Mouse (Mus musculus) midbrain, embryonic 16.5 days (tissue): Measurements from ENCODE around the gene Gm26992. TPM values are rescaled to one million over a fixed set of nuclear protein-coding genes. Genes with fewer than 3 reads are reported as not detected.

Experiments used
- ATAC-seq: fragments of 200-750 bp; cut with Nextera tagmentation; 2 replicates; pipeline ENCODE4 v1.8.0; 2017; ENCODE audit warnings: moderate TSS enrichment
- H3K27ac ChIP-seq: fragments of 300-500 bp; sonication (generic); 2 replicates; pipeline ENCODE4 v1.5.1; 2014; ENCODE audit warnings: mild to moderate bottlenecking, low read length, mixed read lengths
- H3K27me3 ChIP-seq: fragments of 300-500 bp; sonication (generic); 2 replicates; pipeline ENCODE4 v1.6.1; 2014; ENCODE audit warnings: low read depth, low read length, mixed read lengths; ENCODE audit not compliant: control insufficient read depth, insufficient read depth
- H3K36me3 ChIP-seq: fragments of 300-500 bp; sonication (generic); 2 replicates; pipeline ENCODE4 v1.6.1; 2014; ENCODE audit warnings: mild to moderate bottlenecking, low read length, moderate library complexity, mixed read lengths; ENCODE audit not compliant: control insufficient read depth, insufficient read depth
- H3K4me1 ChIP-seq: fragments of 300-500 bp; sonication (generic); 2 replicates; pipeline ENCODE4 v1.6.1; 2014; ENCODE audit warnings: mild to moderate bottlenecking, low read length, mixed read lengths; ENCODE audit not compliant: control insufficient read depth, insufficient read depth
- H3K4me2 ChIP-seq: fragments of 300-500 bp; sonication (generic); 2 replicates; pipeline ENCODE4 v1.6.1; 2014; ENCODE audit warnings: mild to moderate bottlenecking, low read length, mixed read lengths
- H3K4me3 ChIP-seq: fragments of 300-500 bp; sonication (generic); 2 replicates; pipeline ENCODE4 v1.5.1; 2014; ENCODE audit warnings: low read depth, mild to moderate bottlenecking, low read length, moderate library complexity, mixed read lengths
- H3K9ac ChIP-seq: fragments of 300-500 bp; sonication (generic); 2 replicates; pipeline ENCODE4 v1.6.1; 2014; ENCODE audit warnings: low read depth, low read length, mixed read lengths
- H3K9me3 ChIP-seq: fragments of 300-500 bp; sonication (generic); replicated peaks from 2 replicates; pipeline ENCODE4 v1.6.1; 2014; ENCODE audit warnings: mild to moderate bottlenecking, low read length, mixed read lengths; ENCODE audit not compliant: control insufficient read depth, poor library complexity, severe bottlenecking
- WGBS: fragments of 180-500 bp; shearing (Covaris S2); extraction: QIAGEN DNeasy Blood & Tissue Kit; methylation state at CpG from one replicate; pipeline ENCODE4 v1.1.7; 2014; 5-methylcytosine and 5-hydroxymethylcytosine counted together
- polyA plus RNA-seq: library from polyadenylated mRNA; unstranded; fragments of >200 nt; fragmentation: Nextera tagmentation; extraction: Ambion mirVana; gene quantifications from 2 replicates; pipeline ENCODE4 v1.2.1, GENCODE M21; 2015

Gene Gm26992
- polyA plus RNA-seq, 1 experiment from 2014 or later, result not detected

DNA sequence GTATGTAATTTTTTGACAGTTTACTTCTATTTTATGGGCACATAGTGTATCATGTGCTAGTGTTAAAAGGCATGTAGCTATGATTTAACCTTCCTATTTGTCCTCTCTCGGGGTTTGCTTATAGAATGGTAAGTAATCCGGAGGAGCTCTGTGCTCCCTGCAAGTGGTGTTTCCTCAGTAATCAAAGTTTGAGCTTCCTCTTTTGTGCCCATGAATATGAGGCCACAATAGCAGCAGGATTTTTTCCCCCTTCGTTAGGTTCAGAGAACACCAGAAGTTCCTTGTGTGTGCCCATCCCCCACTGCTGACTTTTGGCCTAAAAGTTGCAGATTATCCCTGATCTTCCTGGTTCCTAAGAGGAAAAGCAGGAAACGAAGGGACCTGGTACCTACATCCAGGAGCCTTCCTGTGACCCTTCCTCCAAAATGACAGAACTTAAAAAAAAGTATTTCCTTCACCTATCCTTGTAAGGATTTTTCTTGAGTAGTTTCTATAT lies 99.5 kb downstream of the Gm26992 start:
- no peaks in the 10 kb centered on the region for H3K4me1 ChIP-seq
- H3K9me3 ChIP-seq, result no peaks in the 10 kb centered on the region
- no peaks in the 10 kb centered on the region for H3K36me3 ChIP-seq
- H3K27ac ChIP-seq, result no peak overlapping the region
- no peak overlapping the region for H3K9ac ChIP-seq
- H3K4me3 ChIP-seq, result no peak overlapping the region
- H3K4me2 ChIP-seq, result no peak overlapping the region
- no peak for ATAC-seq
- no peaks in the 10 kb centered on the region for H3K27me3 ChIP-seq
- WGBS, result 59% methylated on average over 4 of the region's 4 CpGs

- no peaks in the 10 kb centered on the region for H3K27me3 ChIP-seq
- H3K27ac ChIP-seq, result peak overlapping the region; percentile 53
- H3K9ac ChIP-seq, result no peak overlapping the region
- peaks cover 12% of the 10 kb centered on the region for H3K4me1 ChIP-seq
- ATAC-seq, result peak; percentile 66
- peak overlapping the region; percentile 16 for H3K4me3 ChIP-seq
- no peaks in the 10 kb centered on the region for H3K9me3 ChIP-seq
- peak overlapping the region; percentile 54 for H3K4me2 ChIP-seq
- WGBS, result 0% methylated on average over 23 of the region's 23 CpGs
- H3K36me3 ChIP-seq, result no peaks in the 10 kb centered on the region
These were observed 107.4 kb downstream of the Gm26992 start for GRCm38 (mm10) chrX:103529185-103529584.

Other genes starting within 250 kb of the Gm26992 start
- 100 and 107 TPM in 2 replicates for gene Nap1l2, start 235.4 kb upstream of the Gm26992 start, polyA plus RNA-seq
- not detected in 2 replicates for gene Cdx4, start 100.6 kb upstream of the Gm26992 start, polyA plus RNA-seq
- 8.1 and 8.3 TPM in 2 replicates for gene Chic1, start 65.5 kb upstream of the Gm26992 start, polyA plus RNA-seq
- not detected in 2 replicates for gene Tsx, start 7.5 kb upstream of the Gm26992 start, polyA plus RNA-seq
- gene Zcchc13, start 208.6 kb downstream of the Gm26992 start, polyA plus RNA-seq, result not detected in 2 replicates